Mouse (Mus musculus) hematopoietic stem cell, adult 5-6 weeks (primary cell): ENCODE results near the gene Gm20929. TPM values are rescaled to one million over a fixed set of nuclear protein-coding genes. Genes with fewer than 3 reads are reported as not detected.
"Not testable (repeated sequence)": the region's sequence is repeated elsewhere in the genome, so short reads cannot be mapped to it uniquely, and the experiment has no call there.

Source experiments
- ATAC-seq, 2 experiments: fragments of 125-278 bp in 1 of 2; replicated peaks in 1 of 2; 2 replicates each; pipeline ENCODE4 v1.8.0; 2016 to 2017; ENCODE audit warnings: inconsistent platforms in 2 of 2, mild to moderate bottlenecking in 2 of 2, moderate number of reproducible peaks in 2 of 2, low read depth in 1 of 2, moderate TSS enrichment in 1 of 2; ENCODE audit not compliant: low FRiP score in 2 of 2, poor library complexity in 2 of 2, severe bottlenecking in 2 of 2, insufficient read depth in 1 of 2, low TSS enrichment in 1 of 2
- total RNA-seq: library from RNA; stranded (forward); fragments of 172-1452, 232-1000 nt; gene quantifications from 2 replicates; pipeline ENCODE4 v1.2.3, GENCODE M21; 2017

Gm20929 gene
- total RNA-seq = not detected in 2 replicates

DNA sequence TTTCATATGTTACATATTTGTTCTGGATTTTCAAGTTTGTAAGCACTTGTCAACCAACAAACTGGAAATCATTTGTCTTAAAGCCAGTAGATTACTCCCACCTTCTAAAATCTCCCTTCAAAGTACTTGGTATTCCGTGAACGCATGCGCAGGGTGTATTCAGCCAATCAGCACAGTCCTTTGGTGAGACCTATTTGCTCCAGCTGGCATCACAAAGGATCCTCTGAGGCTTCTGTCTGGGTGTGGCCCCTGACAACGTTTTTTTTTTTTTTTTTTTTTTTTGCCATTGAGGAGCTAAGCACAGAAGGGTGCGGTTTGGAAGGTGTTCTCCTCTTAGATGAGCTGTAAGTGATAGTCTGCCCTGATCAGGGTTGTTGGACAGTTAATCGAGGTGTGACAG, at the start of gene Gm20929:
Gene Gm20929 (plus strand): TSS at position 301 of the 400 bp plus-strand sequence.
- ATAC-seq = not testable (repeated sequence)
